Mouse (Mus musculus): ENCODE measurements around the gene Ccdc47. TPM values are rescaled to one million over a fixed set of nuclear protein-coding genes. Genes with fewer than 3 reads are reported as not detected.

Gene Ccdc47
- polyA plus RNA-seq, 1 experiment from 2014 or later, result 66.5 TPM

DNA sequence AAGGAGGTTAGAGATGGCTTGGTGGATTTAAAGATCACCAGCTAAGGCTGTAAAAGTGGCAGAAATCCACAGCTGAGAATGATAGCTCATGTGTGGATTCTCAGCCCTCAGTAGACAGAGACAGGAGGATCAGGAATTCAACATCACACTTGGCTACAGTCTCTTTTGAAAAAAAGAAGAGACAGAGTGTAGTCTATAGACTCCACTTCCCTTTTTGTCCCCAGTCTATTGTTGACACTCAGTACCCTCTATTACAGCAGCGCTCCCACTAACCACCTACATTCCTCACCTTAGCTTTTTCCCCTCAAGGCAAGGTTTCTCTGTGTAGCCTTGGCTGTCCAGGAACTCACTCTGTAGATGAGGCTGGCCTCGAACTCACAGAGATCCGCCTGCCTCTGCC is 24.4 kb downstream of the Ccdc47 start:
- Histone ChIP-seq H3K4me1 (ENCODE audit: insufficient read depth) (0 out of 2 replicates have a peak, but pooled peaks cover 5% of the 10 kb centered on the region), H3K27ac (ENCODE audit: low read depth) (no peak overlapping the region), H3K9ac (no peak overlapping the region), H3K36me3 (ENCODE audit: insufficient read depth) (peaks cover 5% of the 10 kb centered on the region; the same call in 1 of the 2 replicates), H3K4me3 (ENCODE audit: low read depth, low read length) (no peak overlapping the region), H3K27me3 (ENCODE audit: insufficient read depth, low read length) (no peaks in the 10 kb centered on the region), H3K9me3 (ENCODE audit: low read depth, low read length) (no peaks in the 10 kb centered on the region), H3K4me2 (no peak overlapping the region)
- DNase-seq, result no peak
- no peak for TF ChIP-seq CTCF (IDR thresholded peaks at IDR 0.05; ENCODE audit: low read depth)
- WGBS, result 95% methylated on average over 3 of the region's 3 CpGs
- ATAC-seq (ENCODE audit: insufficient read depth), result no peak

DNA sequence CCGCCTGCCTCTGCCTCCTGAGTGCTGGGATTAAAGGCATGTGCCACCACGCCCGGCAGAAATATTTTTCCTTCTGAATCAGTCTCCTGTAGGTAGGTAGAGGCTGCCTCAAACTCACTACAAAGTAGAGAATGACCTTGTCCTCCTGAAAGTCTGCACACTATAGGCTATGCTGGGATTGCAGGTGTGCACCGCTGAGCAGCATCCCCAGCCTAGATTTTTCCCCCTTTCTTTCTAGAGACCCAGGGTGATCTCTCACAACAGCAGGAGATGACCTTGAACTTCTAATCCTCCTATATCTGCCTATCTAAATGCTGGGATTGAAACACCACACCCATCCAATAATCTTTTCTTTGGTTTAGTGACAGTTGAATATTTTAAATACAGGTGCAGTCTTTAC is 28.8 kb downstream of the Ccdc47 start:
- Histone ChIP-seq H3K4me3 (ENCODE audit: low read depth, low read length) (no peak overlapping the region), H3K9me3 (ENCODE audit: low read depth, low read length) (no peaks in the 10 kb centered on the region), H3K4me1 (ENCODE audit: insufficient read depth) (no peaks in the 10 kb centered on the region), H3K36me3 (ENCODE audit: insufficient read depth) (peaks cover 7% of the 10 kb centered on the region; the same call in 1 of the 2 replicates), H3K9ac (no peak overlapping the region), H3K4me2 (no peak overlapping the region), H3K27ac (ENCODE audit: low read depth) (no peak overlapping the region), H3K27me3 (ENCODE audit: insufficient read depth, low read length) (no peaks in the 10 kb centered on the region)
- 84% methylated on average over 4 of the region's 4 CpGs for WGBS
- ATAC-seq (ENCODE audit: insufficient read depth) (no peak), DNase-seq (no peak)
- TF ChIP-seq CTCF (IDR thresholded peaks at IDR 0.05; ENCODE audit: low read depth), result no peak

DNA sequence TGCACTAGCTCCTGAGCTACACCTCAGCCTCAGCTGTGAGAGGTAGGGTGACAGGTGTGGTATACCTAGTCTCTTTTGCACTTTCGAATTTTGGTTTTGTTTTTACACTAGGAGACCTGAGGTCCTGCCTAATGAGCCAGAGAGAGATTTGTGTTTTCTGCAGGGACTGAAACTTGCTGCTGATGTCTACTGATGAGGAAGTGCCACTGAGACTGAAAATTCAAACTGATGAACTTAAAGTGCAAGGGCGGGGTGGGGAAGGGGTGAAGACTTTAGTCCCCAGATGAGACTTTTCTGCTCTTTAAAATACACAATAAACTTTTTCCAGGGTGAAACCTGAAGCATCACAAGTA is 35.7 kb downstream of the Ccdc47 start:
- 82% methylated on average over 2 of the region's 2 CpGs for WGBS
- no peak overlapping the region for H3K4me3 ChIP-seq (ENCODE audit: low read depth, low read length)
- no peaks in the 10 kb centered on the region for H3K4me1 ChIP-seq (ENCODE audit: insufficient read depth)
- TF ChIP-seq CTCF (IDR thresholded peaks at IDR 0.05; ENCODE audit: low read depth), result no peak
- no peak for DNase-seq
- H3K27ac ChIP-seq (ENCODE audit: low read depth), result no peak overlapping the region
- H3K27me3 ChIP-seq (ENCODE audit: insufficient read depth, low read length), result no peaks in the 10 kb centered on the region
- H3K4me2 ChIP-seq, result no peak overlapping the region
- no peak overlapping the region for H3K9ac ChIP-seq
- no peak for ATAC-seq (ENCODE audit: insufficient read depth)
- H3K9me3 ChIP-seq (ENCODE audit: low read depth, low read length), result no peaks in the 10 kb centered on the region
- no peaks in the 10 kb centered on the region for H3K36me3 ChIP-seq (ENCODE audit: insufficient read depth)

- DNase-seq, result no peak
- no peak overlapping the region for H3K9ac ChIP-seq
- no peak overlapping the region for H3K4me3 ChIP-seq (ENCODE audit: low read depth, low read length)
- H3K9me3 ChIP-seq (ENCODE audit: low read depth, low read length), result no peaks in the 10 kb centered on the region
- no peak overlapping the region for H3K27ac ChIP-seq (ENCODE audit: low read depth)
- H3K27me3 ChIP-seq (ENCODE audit: insufficient read depth, low read length), result no peaks in the 10 kb centered on the region
- no peak for TF ChIP-seq CTCF (IDR thresholded peaks at IDR 0.05; ENCODE audit: low read depth)
- no peaks in the 10 kb centered on the region for H3K4me1 ChIP-seq (ENCODE audit: insufficient read depth)
- no peak overlapping the region for H3K4me2 ChIP-seq
- H3K36me3 ChIP-seq (ENCODE audit: insufficient read depth), result no peaks in the 10 kb centered on the region
- 66% methylated on average over 7 of the region's 7 CpGs for WGBS
- ATAC-seq (ENCODE audit: insufficient read depth), result no peak
These were observed 36.3 kb downstream of the Ccdc47 start for GRCm38 (mm10) chr11:106179711-106180448.

- WGBS, result 68% methylated on average over 5 of the region's 5 CpGs
- TF ChIP-seq CTCF (IDR thresholded peaks at IDR 0.05; ENCODE audit: low read depth), result no peak
- H3K27me3 ChIP-seq (ENCODE audit: insufficient read depth, low read length), result no peaks in the 10 kb centered on the region
- H3K27ac ChIP-seq (ENCODE audit: low read depth), result no peak overlapping the region
- H3K36me3 ChIP-seq (ENCODE audit: insufficient read depth), result no peaks in the 10 kb centered on the region
- DNase-seq (no peak), ATAC-seq (ENCODE audit: insufficient read depth) (no peak)
- H3K9me3 ChIP-seq (ENCODE audit: low read depth, low read length), result no peaks in the 10 kb centered on the region
- H3K4me2 ChIP-seq, result no peak overlapping the region
- no peak overlapping the region for H3K4me3 ChIP-seq (ENCODE audit: low read depth, low read length)
- H3K4me1 ChIP-seq (ENCODE audit: insufficient read depth), result no peaks in the 10 kb centered on the region
- no peak overlapping the region for H3K9ac ChIP-seq
These were observed 37.9 kb downstream of the Ccdc47 start for GRCm38 (mm10) chr11:106178036-106178782.

DNA sequence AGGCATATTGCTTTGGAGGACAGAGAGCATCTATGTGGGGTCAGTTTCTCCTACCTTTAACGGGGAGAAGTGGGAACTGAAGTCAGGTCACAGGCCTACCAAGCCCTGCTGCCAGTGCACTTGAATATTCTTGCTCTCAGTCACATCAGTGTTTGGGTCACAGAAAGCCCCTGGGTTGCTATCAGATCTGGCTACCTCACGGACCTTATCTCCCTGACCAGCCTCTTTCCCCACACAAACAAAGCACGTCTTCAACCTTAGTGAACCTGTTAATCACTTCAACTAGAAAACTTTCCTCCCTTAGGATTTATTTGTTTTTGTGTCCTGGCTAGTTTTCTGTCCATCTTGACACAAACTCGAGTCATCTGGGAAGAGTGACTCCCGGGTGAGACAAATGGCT is 39.8 kb downstream of the Ccdc47 start:
- Histone ChIP-seq H3K9ac (no peak overlapping the region), H3K9me3 (ENCODE audit: low read depth, low read length) (no peaks in the 10 kb centered on the region), H3K4me2 (no peak overlapping the region), H3K36me3 (ENCODE audit: insufficient read depth) (peaks cover 3% of the 10 kb centered on the region; the same call in 1 of the 2 replicates), H3K4me1 (ENCODE audit: insufficient read depth) (no peaks in the 10 kb centered on the region), H3K27ac (ENCODE audit: low read depth) (no peak overlapping the region), H3K4me3 (ENCODE audit: low read depth, low read length) (no peak overlapping the region), H3K27me3 (ENCODE audit: insufficient read depth, low read length) (no peaks in the 10 kb centered on the region)
- TF ChIP-seq CTCF (IDR thresholded peaks at IDR 0.05; ENCODE audit: low read depth), result no peak
- WGBS, result 53% methylated on average over 5 of the region's 5 CpGs
- ATAC-seq (ENCODE audit: insufficient read depth) (no peak), DNase-seq (no peak)

GRCm38 (mm10) chr11:106175081-106175480 is 41.1 kb downstream of the Ccdc47 start:
- Histone ChIP-seq H3K27ac (ENCODE audit: low read depth) (no peak overlapping the region), H3K4me1 (ENCODE audit: insufficient read depth) (no peaks in the 10 kb centered on the region), H3K9me3 (ENCODE audit: low read depth, low read length) (no peaks in the 10 kb centered on the region), H3K36me3 (ENCODE audit: insufficient read depth) (peaks cover 13% of the 10 kb centered on the region; the same call in 1 of the 2 replicates), H3K4me3 (ENCODE audit: low read depth, low read length) (no peak overlapping the region), H3K4me2 (no peak overlapping the region), H3K9ac (no peak overlapping the region), H3K27me3 (ENCODE audit: insufficient read depth, low read length) (no peaks in the 10 kb centered on the region)
- no peak for ATAC-seq (ENCODE audit: insufficient read depth)
- DNase-seq, result no peak
- WGBS, result 46% methylated on average over 3 of the region's 3 CpGs
- no peak for TF ChIP-seq CTCF (IDR thresholded peaks at IDR 0.05; ENCODE audit: low read depth)

Data from lung, embryonic 14.5 days (tissue).